Mouse (Mus musculus) urinary bladder, postnatal 4 days (tissue): ENCODE measurements around the gene Cdc6.
A peak's percentile ranks its signal among the peaks of the same experiment; 100 is the strongest.

ENCODE experiments used
- DNase-seq, 2 experiments: peaks; one replicate each; pipeline ENCODE4 v3.0.0; 2021 to 2022; ENCODE audit warnings: low spot score in 2 of 2

Gene Cdc6

GRCm38 (mm10) chr11:98943741-98944461 lies 36.3 kb downstream of the Cdc6 start:
- peak in 1 of 2 experiments; percentile 24 for DNase-seq

- no peak for DNase-seq
Measured at GRCm38 (mm10) chr11:98944897-98945604, 37.5 kb downstream of the Cdc6 start.

- DNase-seq = no peak
Measured at GRCm38 (mm10) chr11:98945605-98945977, 38.0 kb downstream of the Cdc6 start.

- no peak for DNase-seq
Measured at GRCm38 (mm10) chr11:98947969-98948569, 40.5 kb downstream of the Cdc6 start.

- no peak for DNase-seq
Measured at GRCm38 (mm10) chr11:98949242-98949957, 41.8 kb downstream of the Cdc6 start.

- no peak for DNase-seq
Measured at GRCm38 (mm10) chr11:98949958-98950460, 42.4 kb downstream of the Cdc6 start.

DNA sequence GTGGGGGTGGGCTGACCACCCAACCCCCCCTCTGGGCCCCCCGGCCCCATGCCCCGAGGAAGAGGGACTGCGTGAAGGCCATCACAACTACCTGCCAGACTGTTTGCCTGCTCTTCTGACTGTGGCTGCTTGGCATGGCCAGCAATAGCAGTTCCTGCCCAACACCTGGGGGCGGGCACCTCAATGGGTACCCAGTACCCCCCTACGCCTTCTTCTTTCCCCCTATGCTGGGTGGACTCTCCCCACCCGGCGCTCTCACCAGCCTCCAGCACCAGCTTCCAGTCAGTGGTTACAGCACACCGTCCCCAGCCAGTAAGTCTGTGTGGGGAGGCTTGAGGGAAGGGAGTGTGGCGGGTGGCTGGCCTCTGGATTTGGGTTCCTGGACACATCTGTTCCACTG lies 42.9 kb downstream of the Cdc6 start:
- DNase-seq = no peak

DNA sequence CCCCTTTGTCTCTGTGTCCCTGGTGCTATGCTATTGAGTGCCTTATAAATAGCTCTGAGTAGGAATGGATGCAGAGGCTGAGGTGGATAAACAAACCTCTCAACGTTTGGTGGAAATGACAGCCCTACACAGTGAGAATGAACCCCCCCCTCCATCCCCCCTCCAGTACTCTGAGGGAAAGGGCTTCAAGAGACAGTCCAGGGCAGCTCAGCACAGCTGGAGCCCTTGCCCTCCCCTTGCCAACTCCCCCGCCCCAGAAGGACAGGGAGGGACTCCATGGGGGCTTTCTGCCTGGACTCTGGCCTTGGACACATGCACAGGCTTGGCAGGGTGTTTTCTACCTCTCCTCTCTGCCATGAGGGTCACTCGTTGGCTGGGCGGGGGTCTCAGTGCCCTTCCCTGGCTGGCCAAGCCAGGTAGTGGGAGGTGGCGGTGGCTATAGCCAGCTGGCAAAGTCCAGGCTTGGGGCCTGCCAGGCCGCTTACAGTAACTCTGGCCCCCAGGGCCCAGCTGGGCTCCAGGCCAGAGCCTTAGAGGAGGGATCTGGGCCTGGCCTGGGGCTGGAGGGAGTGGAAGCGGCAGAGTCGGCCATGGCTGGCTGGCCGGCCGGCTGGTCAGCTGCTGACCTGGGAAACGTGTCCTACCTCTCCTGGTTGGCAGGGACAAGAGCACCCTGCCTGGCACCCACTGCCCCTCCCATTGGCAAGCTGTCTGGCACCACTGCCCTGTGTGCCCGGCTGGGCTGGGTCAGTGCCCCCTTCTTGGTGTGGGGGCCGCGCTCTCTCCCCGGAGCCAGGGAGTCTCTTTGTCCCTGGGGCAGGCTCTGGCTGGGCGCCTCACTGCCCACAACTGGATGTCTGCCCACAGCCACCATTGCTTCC lies 43.7 kb downstream of the Cdc6 start:
- DNase-seq = peak; percentile 85 to 90

DNA sequence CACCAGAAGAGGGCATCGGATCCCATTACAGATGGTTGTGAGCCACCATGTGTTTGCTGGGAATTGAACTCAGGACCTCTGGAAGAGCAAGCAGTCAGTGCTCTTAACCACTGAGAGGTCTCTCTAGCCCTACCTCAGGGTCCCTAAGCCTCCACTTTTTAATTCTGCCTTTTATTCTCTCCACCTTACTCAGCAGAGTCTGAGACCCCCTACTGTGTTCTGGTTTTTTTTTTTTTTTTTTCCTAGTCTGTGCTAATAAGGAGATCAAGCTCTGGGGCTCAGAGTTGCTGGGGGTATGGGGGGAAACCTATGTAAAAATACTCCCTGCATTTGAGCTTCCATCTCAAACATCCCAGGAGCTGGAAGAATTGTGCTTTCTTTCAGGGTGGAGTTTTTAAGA lies 44.5 kb downstream of the Cdc6 start:
- DNase-seq = no peak

DNA sequence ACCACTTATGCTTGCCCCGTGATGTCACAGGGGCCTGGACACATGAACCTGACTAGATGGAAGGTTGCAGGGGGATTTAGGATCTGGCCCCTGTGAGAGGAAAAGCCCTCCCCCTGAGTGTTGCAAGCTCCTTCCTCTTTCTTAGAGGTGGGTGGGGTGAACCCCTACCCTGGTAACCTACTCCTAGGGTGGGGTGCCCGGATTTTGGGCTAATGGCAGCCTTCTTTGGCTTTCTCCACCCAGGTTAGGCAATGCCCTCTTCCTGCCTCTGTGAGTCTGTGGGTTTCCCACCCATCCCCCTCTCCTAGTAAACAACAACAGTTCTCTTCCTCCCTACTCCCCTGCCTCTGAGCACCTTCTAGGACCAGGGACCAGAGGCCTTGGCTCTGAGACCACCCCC lies 45.1 kb downstream of the Cdc6 start:
- no peak for DNase-seq

DNA sequence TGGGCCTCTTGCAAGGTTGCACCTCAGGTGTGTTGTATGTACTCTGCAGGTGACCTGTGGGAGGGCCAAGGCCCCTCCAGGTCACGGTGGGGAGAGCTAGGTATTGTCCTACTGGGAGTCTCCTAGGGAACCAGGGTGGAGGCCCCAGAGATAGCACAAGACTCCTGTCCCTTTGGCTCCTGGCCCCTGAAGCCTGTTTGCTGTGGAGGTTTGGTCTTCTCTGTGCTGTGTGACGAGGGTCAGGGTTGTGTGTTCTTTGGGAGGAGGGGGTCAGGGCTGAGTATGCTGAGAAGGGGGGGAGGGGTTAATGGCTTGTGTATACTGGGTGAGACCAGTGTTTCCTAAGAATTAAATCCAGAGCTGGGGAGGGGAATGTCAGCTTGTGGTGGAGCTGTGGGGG lies 45.8 kb downstream of the Cdc6 start:
- no peak for DNase-seq

- DNase-seq = no peak
Measured at GRCm38 (mm10) chr11:98953835-98954320, 46.3 kb downstream of the Cdc6 start.

DNA sequence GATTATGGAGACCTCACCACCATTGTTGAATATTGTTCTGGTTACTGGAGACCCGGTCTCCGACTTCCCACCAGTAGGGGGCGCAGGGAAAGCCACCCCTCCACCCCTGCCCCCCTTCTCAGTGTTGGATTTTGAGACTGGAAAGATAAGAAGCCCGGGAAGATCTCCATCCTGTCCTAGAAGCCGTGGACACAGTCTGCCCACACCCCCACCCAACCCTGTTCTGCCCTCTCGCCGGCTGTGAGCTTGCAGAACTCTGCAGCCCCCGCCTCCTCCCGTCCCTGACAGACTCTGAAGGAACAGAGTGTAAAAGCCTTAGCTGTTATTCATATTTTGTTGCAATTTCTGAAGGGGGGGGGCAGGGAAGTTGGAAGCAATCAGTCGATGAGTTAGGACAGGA lies 46.8 kb downstream of the Cdc6 start:
- DNase-seq = peak; percentile 84 to 86

DNA sequence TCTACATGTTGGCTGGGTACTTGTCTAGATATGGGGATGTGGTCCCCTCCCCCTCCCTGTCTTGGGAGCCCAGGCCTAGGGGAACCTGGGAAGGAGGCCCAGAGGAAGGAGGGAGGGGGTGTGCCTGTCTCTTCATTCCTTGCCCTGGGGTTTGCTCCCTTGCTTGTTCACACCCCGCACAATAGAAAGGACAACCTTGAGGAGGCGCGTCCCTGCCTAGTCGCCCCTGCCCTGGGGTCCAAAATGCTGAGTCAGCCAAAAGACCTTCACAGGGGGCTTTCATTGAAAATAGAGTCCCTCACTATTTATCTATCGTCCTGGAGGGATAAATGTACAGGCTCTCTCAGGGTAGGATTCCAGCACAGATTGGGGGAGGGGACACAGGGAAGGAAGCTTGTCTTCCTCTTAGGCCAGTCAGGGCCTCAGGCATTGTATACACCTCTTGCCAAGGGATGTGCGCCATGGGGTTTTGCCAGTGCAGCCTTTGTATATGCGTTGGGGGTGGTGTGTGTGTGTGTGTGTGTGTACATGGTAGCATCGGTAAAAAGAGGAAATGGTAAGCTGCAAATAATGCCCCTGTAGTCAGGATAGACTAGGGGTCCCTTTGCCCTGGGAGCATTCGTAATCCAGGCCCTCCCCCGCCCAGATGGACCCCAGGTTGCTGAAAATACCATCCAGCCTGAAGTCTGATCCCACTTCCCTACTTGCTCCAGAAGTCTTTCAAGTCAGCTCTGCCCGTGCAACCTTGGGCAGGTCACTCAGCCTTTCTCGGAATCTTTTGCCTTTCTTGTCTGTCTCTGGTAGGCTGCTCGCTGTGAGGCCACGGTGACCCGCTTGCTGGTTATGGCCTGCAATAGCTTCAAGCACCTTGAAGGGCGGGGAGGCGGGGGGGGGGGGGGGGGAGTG lies 47.5 kb downstream of the Cdc6 start:
- no peak for DNase-seq

- no peak for DNase-seq
Measured at GRCm38 (mm10) chr11:98955707-98956235, 48.2 kb downstream of the Cdc6 start.

- DNase-seq = no peak
Measured at GRCm38 (mm10) chr11:98956340-98956739, 48.7 kb downstream of the Cdc6 start.

DNA sequence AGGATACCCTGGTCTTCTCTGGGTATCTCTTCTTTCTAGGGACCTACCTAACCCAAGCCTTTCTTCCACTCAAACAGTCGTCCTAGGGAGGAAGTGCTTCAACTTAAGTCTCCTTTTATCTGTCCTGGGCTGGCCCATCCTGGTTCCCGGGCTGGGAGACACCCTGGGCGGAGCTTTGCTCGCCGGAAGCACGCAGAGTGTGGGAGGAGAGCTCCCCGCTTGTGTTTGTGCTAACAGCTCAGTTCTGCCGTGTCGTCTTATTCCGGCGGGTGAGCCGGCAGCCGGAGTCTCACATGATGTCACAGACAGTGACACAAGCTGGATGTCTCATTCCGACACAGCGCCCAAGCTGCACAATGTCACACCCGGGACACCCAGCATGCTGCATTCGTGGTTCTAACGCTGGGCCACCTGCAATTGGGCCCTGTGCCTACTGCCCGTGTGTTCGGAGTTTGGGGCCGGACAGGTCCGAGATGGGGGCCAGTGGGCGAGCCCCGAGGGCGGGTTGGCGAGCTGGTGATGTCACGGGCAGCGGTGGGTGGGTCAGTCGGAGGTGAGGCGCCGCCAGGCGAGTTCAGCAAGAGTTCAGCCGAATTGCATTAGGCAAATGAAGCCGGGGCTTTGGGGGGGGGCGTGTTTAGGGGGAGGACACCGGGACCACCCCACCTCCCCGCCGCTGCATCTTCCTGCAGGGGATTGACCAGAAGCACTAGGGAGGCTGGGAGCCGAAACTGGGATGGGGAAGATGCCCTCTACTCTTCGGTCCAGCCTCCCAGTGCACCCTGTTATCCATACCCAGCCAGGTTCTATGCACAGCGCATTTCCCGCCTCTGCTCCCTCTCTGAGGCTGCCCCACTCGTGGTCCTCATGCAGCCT lies 52.1 kb downstream of the Cdc6 start:
- peak; percentile 78 to 84 for DNase-seq

GRCm38 (mm10) chr11:98960313-98960906 lies 52.8 kb downstream of the Cdc6 start:
- peak; percentile 82 to 88 for DNase-seq
